Mouse (Mus musculus): ENCODE data around the gene Lst1. TPM values are rescaled to one million over a fixed set of nuclear protein-coding genes. Genes with fewer than 3 reads are reported as not detected.

Gene Lst1
- polyA plus RNA-seq, 1 experiment from 2014 or later, result 25.1 TPM

DNA sequence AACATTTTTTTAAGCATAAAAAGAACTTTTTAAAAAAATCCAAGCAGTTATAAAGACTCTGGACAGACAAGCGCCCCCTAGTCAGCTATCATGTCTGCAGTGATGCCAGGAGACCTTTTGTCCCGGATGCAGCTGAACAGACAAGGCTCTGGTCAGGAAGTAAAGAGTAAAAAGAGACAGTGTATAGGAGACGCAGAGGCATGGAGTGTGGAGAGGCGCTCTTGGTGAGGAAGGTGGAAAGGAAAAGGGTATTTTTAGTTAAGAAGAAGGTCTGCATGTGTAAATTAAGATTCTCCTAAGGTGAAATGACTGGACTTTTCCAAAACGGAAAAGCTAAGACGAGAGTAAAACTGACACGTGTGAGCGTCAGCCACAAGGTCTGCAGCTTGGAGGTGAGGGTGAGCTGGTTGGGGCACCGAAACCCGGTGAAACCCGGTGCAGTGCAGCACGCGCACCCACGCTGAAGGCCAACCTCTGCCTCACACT lies 38.4 kb upstream of the Lst1 start:
- Histone ChIP-seq H3K27ac (no peak overlapping the region), H3K27me3 (replicated peaks) (no peaks in the 10 kb centered on the region), H3K4me1 (peaks cover 10% of the 10 kb centered on the region; the same call in 1 of the 2 replicates), H3K36me3 (peaks cover 23% of the 10 kb centered on the region), H3K4me3 (replicated peaks) (no peak overlapping the region), H3K9ac (no peak overlapping the region), H3K9me3 (no peaks in the 10 kb centered on the region), H3K4me2 (no peak overlapping the region)
- 85% methylated on average over 14 of the region's 14 CpGs for WGBS
- no peak for ATAC-seq (ENCODE audit: insufficient read depth, low FRiP score, low read depth)

DNA sequence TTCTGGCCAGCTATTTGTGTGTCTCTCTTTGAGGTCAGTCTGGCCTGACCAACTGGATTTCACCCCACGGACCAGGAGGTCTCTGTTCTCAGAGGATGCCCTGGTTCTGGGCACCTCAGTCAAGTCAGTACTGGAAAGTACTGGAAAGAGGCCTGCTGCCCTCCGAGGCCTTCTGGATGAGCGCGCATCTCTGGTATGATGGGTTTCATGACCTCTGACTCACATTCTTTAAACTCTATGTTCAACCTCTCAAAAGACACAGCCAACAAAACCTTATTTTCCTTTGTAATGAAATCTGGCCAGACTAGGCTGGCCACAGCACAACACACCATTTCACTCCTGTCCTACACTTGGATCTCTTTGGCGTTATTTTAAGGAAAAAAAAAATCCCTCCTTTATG lies 37.2 kb upstream of the Lst1 start:
- no peak for ATAC-seq (ENCODE audit: insufficient read depth, low FRiP score, low read depth)
- Histone ChIP-seq H3K4me1 (peaks cover 16% of the 10 kb centered on the region; the same call in 1 of the 2 replicates), H3K9ac (no peak overlapping the region), H3K27ac (no peak overlapping the region), H3K36me3 (peaks cover 19% of the 10 kb centered on the region), H3K4me3 (replicated peaks) (no peak overlapping the region), H3K4me2 (no peak overlapping the region), H3K27me3 (replicated peaks) (no peaks in the 10 kb centered on the region), H3K9me3 (no peaks in the 10 kb centered on the region)
- 89% methylated on average over 5 of the region's 5 CpGs for WGBS

DNA sequence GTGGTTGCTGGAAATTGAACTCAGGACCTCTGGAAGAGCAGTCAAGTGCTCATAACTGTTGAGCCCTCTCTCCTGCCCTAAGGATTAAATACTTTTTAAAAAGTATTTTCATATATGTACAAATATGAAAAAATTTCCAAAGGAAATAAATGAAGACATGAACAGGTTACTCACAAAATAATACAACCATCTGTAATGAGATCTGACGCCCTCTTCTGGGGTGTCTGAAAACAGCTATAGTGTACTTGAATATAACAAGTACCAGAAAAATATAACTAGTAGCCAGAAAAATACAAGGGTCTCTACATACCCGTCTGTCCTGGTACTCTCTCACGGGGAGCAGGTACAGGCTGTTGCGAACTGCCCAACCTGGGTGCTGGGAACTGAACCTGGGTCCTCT lies 36.4 kb upstream of the Lst1 start:
- H3K4me3 ChIP-seq (replicated peaks), result no peak overlapping the region
- no peaks in the 10 kb centered on the region for H3K9me3 ChIP-seq
- ATAC-seq (ENCODE audit: insufficient read depth, low FRiP score, low read depth), result no peak
- H3K4me1 ChIP-seq, result peaks cover 14% of the 10 kb centered on the region; the same call in 1 of the 2 replicates
- H3K9ac ChIP-seq, result no peak overlapping the region
- H3K27ac ChIP-seq, result no peak overlapping the region
- 93% methylated on average over 4 of the region's 4 CpGs for WGBS
- H3K36me3 ChIP-seq, result peaks cover 24% of the 10 kb centered on the region
- H3K4me2 ChIP-seq, result no peak overlapping the region
- no peaks in the 10 kb centered on the region for H3K27me3 ChIP-seq (replicated peaks)

DNA sequence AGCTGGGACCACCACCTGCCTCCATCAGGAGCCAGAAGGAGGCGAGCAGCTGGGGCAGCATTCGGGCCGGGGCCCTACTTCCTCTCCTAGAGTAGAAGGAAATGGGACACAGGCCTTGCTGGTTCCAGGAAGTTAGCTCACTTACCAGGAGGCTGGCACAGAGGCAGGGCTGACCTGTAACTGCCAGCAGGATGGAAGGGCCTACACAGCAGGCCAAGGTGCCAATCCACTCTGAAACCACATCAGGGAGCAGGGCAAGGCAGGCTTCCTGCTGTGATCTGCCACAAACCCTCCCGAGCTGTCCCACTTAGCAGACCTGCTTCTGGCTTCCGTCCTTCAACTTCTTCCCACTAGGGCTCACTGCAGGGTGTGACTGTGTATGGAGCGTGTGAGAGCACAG lies 34.1 kb upstream of the Lst1 start:
- WGBS, result 63% methylated on average over 6 of the region's 6 CpGs
- ATAC-seq (ENCODE audit: insufficient read depth, low FRiP score, low read depth), result no peak
- H3K27ac ChIP-seq, result peak overlapping the region; percentile 42; the same call in 1 of the 2 replicates
- no peak overlapping the region for H3K4me2 ChIP-seq
- peaks cover 7% of the 10 kb centered on the region; the same call in 1 of the 2 replicates for H3K4me1 ChIP-seq
- H3K9me3 ChIP-seq, result no peaks in the 10 kb centered on the region
- H3K9ac ChIP-seq, result no peak overlapping the region
- peaks cover 17% of the 10 kb centered on the region for H3K36me3 ChIP-seq
- no peak overlapping the region for H3K4me3 ChIP-seq (replicated peaks)
- H3K27me3 ChIP-seq (replicated peaks), result no peaks in the 10 kb centered on the region

DNA sequence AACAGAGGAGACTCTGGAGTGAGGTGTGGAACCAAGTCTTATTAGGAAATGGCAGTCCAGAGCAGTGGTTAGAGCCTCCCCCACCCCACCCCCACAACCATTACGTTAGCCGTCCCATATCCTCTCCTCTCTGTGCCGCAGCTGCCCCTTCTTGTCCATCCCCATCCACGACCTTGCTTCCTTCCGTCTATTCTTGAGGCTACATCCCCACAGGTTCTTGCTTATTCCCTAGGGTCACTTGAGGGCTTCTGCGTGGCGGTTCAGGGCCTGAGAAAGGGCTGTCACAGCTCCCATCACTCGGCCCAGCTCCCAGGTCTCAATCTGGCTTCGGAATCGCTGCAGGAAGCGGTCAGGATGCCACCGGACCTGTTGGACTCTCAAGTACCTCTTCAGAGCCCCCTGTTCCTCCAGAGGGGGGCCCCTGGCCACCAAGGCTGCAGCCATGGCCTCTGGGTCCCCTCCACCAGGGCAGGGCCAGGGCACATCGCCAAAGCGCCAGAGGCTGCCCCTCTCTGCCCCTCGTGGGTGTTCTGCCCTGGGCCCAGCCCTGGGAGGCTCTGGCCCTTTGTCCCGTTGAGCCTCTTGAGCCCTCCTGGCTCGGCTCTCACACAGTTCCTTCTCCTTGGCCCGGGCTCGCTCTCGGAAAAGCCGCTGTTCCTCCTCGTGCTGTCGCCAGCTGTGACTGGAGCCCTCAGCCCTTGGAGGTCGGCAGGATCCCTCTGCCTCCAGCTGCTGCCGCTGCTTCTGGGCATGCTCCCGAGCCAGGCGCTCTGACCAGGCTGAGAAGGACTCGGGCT lies 32.1 kb upstream of the Lst1 start, which contains the start of gene Gm16181:
Gene Gm16181, plus strand, starts transcription at position 679 of the 797 bp plus-strand sequence.
- ATAC-seq (ENCODE audit: insufficient read depth, low FRiP score, low read depth), result peak; percentile 53
- H3K4me2 ChIP-seq, result peak within 1 kb of the TSS; percentile 17; the same call in 1 of the 2 replicates
- 61% methylated on average over 28 of the region's 28 CpGs for WGBS
- no peak within 1 kb of the TSS for H3K9ac ChIP-seq
- H3K9me3 ChIP-seq, result no peaks in the 10 kb centered on the region
- no peaks in the 10 kb centered on the region for H3K27me3 ChIP-seq (replicated peaks)
- peaks cover 17% of the 10 kb centered on the region for H3K36me3 ChIP-seq
- H3K4me1 ChIP-seq, result peaks cover 7% of the 10 kb centered on the region; the same call in 1 of the 2 replicates
- no peak within 1 kb of the TSS for H3K4me3 ChIP-seq (replicated peaks)
- H3K27ac ChIP-seq, result peak within 1 kb of the TSS; percentile 73

DNA sequence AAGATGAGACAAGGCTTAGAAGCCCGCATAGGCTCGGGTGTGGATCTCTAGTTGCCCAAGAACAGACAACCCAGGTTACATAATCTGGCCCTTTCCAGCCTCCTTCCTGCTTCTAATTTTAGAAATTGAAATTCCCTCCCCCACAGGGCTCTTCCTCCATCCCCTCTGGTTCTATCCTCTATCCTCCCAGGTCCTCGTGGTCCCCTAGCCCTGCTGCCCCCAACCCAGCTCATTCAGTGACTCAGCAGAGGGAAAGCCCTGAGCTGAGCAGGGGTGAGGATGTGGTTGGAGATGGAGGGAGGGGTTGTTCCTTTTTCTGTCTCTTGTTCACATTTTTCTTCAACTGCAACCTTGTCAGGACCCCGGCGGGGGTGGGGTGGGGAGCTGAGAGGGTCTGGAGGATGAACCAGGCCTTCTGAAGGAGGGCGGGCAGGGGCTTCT lies 31.4 kb upstream of the Lst1 start:
- no peak overlapping the region for H3K9ac ChIP-seq
- no peaks in the 10 kb centered on the region for H3K9me3 ChIP-seq
- no peaks in the 10 kb centered on the region for H3K27me3 ChIP-seq (replicated peaks)
- no peak overlapping the region for H3K4me2 ChIP-seq
- H3K27ac ChIP-seq, result 0 out of 2 replicates have a peak overlapping the region, but pooled peaks have one; percentile 73
- WGBS, result 65% methylated on average over 6 of the region's 6 CpGs
- H3K4me1 ChIP-seq, result peaks cover 7% of the 10 kb centered on the region; the same call in 1 of the 2 replicates
- no peak overlapping the region for H3K4me3 ChIP-seq (replicated peaks)
- peaks cover 12% of the 10 kb centered on the region; the same call in 1 of the 2 replicates for H3K36me3 ChIP-seq
- ATAC-seq (ENCODE audit: insufficient read depth, low FRiP score, low read depth), result no peak

DNA sequence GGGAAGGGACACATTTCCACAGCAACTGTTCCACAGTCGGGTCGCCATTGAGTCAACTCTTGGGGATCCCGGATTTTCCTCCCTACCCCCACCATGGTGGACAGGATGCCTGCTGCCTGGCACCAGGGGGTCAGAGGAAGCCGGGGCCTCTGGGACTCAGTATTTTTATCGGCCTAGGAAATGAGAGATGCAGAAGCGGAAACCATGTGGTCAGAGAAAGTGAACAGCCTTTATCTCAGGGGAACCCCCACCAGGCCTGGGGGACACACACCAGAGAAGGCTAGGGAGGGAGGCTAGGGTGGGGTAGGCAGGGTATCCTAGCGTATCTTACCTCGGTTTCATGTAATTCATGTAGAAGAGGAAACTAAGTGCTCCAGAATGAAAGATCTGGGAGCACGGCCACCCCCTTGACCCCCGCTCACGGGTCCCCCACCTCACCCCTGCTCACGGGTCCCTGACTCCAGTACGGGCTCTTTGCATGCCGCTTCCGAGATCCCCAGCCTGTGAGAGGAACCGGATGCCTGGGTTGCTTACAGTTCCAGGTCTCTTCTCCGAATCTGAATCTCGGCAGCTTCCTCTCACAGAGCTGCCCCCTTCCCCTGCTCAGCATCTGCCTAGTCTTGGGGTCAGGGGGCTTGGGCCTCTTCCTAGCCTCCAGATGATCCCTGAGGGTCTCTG lies 30.4 kb upstream of the Lst1 start:
- ATAC-seq (ENCODE audit: insufficient read depth, low FRiP score, low read depth), result no peak
- H3K36me3 ChIP-seq, result peaks cover 12% of the 10 kb centered on the region; the same call in 1 of the 2 replicates
- H3K4me2 ChIP-seq, result no peak overlapping the region; the same call in 1 of the 2 replicates
- no peak overlapping the region for H3K9ac ChIP-seq
- no peak overlapping the region for H3K4me3 ChIP-seq (replicated peaks)
- no peaks in the 10 kb centered on the region for H3K9me3 ChIP-seq
- H3K27ac ChIP-seq, result 0 out of 2 replicates have a peak overlapping the region, but pooled peaks have one; percentile 3
- peaks cover 7% of the 10 kb centered on the region; the same call in 1 of the 2 replicates for H3K4me1 ChIP-seq
- H3K27me3 ChIP-seq (replicated peaks), result no peaks in the 10 kb centered on the region
- 74% methylated on average over 18 of the region's 18 CpGs for WGBS

DNA sequence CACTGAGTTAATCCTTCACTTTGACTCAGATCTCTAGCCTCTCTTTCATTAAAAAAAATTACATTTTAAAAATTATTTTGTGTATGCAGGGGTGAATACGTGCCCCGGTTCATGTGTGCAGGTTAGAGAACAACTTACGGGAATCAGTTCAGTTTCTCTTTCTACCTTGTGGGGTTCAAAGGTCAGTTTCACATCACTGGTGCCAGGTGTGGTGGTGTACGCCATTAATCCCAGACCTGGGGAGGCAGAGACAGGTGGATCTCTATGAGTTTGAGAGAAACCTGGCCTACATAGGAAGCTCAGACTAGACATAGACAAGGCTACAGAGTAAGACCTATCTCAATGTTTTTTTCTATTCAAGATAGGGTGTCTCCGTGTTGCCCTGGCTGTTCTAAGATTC lies 24.8 kb upstream of the Lst1 start:
- Histone ChIP-seq H3K9me3 (no peaks in the 10 kb centered on the region), H3K9ac (no peak overlapping the region), H3K27ac (no peak overlapping the region), H3K4me3 (replicated peaks) (no peak overlapping the region), H3K36me3 (no peaks in the 10 kb centered on the region), H3K4me2 (no peak overlapping the region), H3K4me1 (no peaks in the 10 kb centered on the region), H3K27me3 (replicated peaks) (no peaks in the 10 kb centered on the region)
- WGBS, result 87% methylated on average over 5 of the region's 5 CpGs
- no peak for ATAC-seq (ENCODE audit: insufficient read depth, low FRiP score, low read depth)

DNA sequence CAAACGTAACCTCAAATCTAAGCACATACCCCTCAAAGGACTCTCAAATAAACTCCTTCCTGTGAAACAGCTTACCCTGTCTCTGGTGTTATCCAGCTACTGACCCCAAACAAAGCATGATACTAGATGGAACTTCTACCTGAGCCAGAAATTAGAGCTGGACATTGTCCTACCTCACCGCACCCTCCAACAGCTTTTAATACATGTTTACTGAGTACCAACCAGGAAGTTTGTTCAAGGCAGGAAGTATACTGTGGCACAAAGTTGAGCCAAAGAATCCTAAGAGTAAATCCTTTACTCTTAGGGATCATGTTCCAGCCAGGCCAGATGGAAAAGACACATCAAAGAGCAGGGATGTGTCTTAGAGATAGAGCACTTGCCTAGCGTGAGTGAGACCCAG lies 22.4 kb upstream of the Lst1 start:
- no peaks in the 10 kb centered on the region for H3K4me1 ChIP-seq
- H3K36me3 ChIP-seq, result no peaks in the 10 kb centered on the region
- no peaks in the 10 kb centered on the region for H3K27me3 ChIP-seq (replicated peaks)
- H3K4me3 ChIP-seq (replicated peaks), result no peak overlapping the region
- no peak overlapping the region for H3K9ac ChIP-seq
- H3K4me2 ChIP-seq, result no peak overlapping the region
- ATAC-seq (ENCODE audit: insufficient read depth, low FRiP score, low read depth), result no peak
- WGBS, result 49% methylated on average over 3 of the region's 3 CpGs
- no peak overlapping the region for H3K27ac ChIP-seq
- no peaks in the 10 kb centered on the region for H3K9me3 ChIP-seq

DNA sequence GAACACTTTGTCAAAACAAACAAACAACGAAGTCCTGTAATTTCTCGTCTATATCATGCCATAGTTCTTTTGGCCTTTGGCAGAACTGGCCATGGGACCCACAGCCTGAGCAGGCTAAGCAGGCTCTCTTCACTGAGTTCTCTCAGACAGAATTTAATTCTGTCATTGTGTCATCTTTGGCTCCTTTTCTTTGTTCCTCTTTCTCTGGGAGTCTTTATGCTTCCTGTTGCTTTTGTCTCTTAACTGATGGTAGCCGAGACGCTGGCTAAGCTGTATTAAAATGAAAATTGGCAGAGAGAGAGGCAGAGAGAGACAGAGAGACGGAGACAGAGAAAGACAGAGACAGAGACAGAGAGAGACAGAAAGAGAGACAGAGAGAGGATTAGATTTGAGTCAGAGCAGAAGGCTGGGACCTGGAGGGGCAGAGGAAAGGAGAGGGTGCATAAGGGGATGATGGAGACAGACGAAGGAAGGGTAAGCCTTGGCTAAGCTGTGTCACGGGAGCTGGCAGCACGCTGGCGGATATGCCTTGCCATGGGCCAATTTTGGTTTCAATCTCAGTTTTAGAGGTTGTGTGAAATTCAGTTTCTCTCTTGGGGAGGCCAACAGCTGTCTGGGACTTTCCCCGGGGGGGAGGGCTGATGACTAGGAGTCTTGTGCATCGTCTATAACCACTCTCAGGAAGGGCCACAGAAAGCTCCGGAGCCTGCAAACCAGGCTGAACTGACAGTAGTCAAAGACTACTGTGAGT lies 21.7 kb upstream of the Lst1 start:
- H3K4me3 ChIP-seq (replicated peaks), result no peak overlapping the region
- peaks cover 3% of the 10 kb centered on the region; the same call in 1 of the 2 replicates for H3K27me3 ChIP-seq (replicated peaks)
- ATAC-seq (ENCODE audit: insufficient read depth, low FRiP score, low read depth), result no peak
- H3K4me2 ChIP-seq, result no peak overlapping the region
- H3K9ac ChIP-seq, result no peak overlapping the region
- 0 out of 2 replicates have a peak, but pooled peaks cover 5% of the 10 kb centered on the region for H3K4me1 ChIP-seq
- 76% methylated on average over 12 of the region's 12 CpGs for WGBS
- H3K36me3 ChIP-seq, result no peaks in the 10 kb centered on the region
- no peak overlapping the region for H3K27ac ChIP-seq
- no peaks in the 10 kb centered on the region for H3K9me3 ChIP-seq

DNA sequence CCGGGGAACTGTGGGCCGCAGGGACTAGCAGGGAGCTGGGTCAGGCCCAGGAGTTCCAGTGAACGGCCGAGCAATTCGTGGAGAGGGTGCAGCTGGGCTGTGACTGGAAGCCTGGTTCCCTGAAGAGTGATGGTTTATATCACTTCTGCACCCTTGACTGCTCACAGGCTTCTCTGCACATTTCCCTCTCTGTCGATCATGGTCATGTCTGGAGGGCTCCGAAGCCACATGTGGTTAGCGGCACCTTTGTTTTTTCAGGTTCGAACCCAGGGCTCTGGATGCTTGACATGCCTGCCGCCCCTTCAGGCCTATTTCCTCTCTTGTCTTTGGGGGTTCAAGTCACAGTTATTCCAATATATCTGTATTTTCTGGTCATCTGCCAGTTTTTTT lies 17.1 kb upstream of the Lst1 start:
- peaks cover 12% of the 10 kb centered on the region for H3K27me3 ChIP-seq (replicated peaks)
- WGBS, result 46% methylated on average over 10 of the region's 10 CpGs
- H3K4me1 ChIP-seq, result 0 out of 2 replicates have a peak, but pooled peaks cover 9% of the 10 kb centered on the region
- H3K36me3 ChIP-seq, result no peaks in the 10 kb centered on the region
- no peak overlapping the region for H3K4me3 ChIP-seq (replicated peaks)
- no peaks in the 10 kb centered on the region for H3K9me3 ChIP-seq
- ATAC-seq (ENCODE audit: insufficient read depth, low FRiP score, low read depth), result no peak
- no peak overlapping the region for H3K4me2 ChIP-seq
- no peak overlapping the region for H3K27ac ChIP-seq
- no peak overlapping the region; the same call in 1 of the 2 replicates for H3K9ac ChIP-seq

Data from stomach, embryonic 15.5 days (tissue).